Mouse (Mus musculus): ENCODE measurements at regions not wholly inside any gene's neighbourhood (a gene's known extent, or its start where the extent isn't known, plus 50 kb on each side); places are given as distances from the start of the nearest gene placed in this dataset.

DNA sequence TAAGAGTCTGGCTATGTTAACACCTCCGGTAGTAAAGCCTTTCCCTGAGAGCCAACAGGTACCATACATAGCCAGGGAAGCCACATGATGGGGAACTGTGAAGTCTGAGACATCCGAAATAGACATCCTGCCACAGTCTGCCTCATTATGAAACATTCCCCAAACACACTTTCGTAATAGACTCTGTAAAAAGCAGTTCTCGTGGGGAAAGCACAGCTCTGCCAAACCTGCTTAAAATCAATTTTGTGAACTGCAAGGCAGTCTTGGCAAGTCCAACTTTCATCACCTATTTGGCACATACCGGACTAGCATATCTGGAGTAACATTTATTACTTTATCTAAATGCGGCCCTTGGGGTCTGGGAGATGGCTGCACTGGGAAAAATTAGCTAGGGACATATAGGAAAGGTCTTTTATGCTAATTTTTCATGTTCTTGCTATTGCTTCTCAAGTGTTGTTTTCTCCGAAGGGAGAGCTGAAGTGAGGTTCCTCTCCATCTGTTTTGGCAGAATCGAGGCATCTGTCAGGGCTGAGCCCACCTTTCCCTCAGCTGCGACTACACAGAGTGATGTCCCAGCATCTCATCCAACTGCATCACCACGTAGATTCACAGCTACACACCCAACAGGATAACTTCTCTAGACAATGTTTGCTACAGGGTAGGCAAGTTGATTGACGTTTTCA is 86.8 kb upstream of the Phactr1 start:
- DNase-seq, result no peak

DNA sequence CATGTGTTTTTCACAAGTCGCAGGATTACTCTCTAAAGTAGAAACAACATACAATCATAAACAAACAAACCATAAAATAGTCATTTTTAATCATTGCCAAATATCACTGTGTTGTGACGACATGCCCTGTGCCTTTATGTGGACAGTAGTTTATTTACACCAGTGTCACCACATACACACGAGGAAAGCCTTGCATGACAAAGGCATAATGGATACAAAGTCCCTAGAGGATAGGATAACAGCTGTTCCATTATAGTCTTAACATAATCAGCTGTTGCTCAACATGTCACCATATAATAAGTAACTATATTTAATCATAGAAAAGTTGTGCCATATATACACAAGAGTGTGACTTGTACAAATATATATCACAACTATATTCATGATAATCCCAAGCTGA is 85.2 kb upstream of the Phactr1 start:
- DNase-seq, result no peak

DNA sequence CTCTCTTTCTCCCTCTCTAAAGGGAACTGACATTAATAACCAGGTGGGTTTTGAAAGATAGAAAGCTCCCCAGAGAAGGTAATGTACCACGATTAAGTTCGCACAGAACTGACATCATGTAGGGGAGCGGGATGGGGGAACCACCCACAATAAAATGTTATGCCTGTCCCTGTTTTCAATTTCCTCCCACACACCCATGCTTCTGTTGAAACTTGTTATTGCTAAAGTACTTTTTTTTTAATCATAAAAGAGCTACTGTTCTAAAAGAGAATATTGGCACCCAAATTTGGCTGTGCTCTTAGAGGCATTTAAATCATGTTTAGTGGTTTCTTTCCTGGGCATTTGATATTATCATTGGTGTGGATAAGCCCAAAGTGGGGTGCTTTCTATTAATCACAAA is 82.6 kb upstream of the Phactr1 start:
- DNase-seq, result no peak

DNA sequence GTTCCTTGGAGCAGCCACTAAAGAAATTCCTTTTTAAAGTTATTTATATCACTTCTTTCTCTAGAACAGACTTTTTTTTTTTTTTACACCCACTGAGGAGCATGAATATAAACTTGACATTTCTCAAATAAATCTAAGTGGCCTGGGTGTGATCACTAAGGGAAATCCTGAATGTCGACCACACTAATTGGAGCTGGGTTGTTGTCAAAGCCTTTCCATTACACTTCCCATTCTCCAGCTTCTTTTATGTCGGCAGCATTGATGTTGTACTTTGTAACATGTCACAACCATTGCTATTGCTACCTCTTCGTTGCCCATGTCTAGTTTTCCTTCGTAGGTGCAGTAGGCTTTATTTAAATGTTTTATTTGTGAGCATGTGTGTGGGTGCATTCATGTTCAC is 77.1 kb upstream of the Phactr1 start:
- DNase-seq, result no peak

DNA sequence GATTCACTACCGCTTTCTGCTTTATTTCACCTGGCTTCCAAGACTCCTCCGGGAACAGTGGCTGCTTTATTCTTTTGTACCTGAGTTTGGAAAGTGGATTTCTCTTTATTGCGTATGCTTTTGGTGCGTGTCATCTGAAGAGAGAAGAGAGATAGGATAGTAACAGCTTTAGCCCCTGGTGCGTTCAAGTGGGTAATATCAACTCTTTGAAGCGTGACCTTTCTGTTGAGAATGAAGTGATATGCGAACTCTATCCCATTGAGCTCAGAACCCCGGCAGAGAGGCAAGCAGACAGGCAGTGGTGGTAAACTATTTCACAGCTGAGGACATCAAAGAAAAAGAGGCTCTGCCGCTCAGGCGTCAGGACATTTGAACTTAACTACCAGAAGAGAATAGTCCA is 72.7 kb upstream of the Phactr1 start:
- DNase-seq, result no peak

DNA sequence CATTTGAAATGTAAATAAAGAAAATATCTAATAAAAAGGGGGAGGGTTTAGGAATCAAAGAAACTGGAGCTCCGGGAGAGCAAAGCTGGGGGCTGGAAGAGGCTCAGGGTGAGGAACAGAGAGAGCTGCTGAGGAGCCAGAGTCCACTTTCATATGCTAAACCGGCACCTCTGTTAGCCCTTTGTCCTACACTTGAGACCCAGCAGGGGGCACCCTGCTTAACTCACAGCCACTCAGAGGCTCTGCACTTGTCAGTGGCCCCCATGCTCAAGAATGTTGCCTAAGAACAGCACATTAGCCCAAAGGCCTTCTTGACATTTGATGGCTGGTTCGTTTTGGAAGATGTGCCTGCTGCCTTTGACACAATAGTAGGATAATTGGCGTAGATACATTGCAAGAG is 71.5 kb upstream of the Phactr1 start:
- DNase-seq, result peak; percentile 64

DNA sequence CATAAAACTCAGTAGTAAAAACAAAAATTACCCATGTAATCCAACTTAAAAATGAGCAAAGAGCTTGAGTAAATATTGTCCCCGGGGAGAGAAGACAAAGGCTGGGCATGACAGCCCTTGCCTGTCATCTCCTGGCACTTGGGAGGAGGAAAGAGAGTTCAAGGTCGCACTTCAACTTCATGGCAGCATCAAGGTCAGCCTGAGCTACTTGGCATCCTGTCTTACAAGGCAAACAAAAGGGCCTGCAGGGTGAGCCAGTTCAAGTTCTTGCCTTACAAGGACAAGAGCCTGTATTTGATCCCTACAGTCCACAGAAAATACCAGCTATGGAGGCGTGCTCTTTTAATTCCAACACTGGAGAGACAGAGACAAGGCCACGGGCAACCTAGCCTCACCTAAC is 67.1 kb upstream of the Phactr1 start:
- no peak for DNase-seq

DNA sequence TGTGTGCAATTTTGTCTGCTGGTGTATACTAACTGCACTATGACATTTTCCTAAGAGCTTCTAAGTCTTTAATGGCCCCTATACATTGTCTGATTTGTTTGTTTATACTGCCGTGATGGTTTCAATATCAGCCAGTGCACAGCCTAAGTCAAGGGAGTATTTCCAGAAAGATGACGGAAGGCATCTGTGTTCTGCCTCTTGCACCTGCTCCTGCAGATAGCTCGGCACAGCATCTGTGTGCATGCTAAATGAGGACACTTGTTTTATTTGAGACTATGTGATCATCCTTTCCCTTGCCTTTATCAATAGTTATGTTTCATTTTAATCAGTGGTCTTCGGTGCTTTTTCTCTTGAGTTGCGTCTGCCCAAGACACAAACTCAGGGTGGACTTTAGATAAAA is 64.6 kb upstream of the Phactr1 start:
- no peak for DNase-seq

DNA sequence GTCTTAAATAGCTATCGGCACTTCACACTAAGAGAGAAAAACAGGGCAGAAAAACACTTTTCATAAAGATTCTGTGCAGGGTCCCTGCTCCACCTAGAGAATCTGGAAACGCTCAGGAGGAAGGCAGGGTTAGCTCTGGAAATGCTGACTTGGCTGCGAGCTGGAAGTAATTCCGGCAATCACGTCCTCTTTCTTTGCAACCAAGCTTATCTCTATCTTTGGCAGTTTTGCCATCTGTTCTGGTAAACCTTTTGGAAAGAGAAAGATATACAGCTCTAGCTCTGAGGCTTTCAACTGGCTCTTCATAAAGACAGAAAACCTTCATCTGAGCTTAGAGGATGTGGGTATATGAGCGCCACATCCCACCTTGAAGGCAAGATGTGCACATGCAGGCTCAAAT is 63.2 kb upstream of the Phactr1 start:
- no peak for DNase-seq

DNA sequence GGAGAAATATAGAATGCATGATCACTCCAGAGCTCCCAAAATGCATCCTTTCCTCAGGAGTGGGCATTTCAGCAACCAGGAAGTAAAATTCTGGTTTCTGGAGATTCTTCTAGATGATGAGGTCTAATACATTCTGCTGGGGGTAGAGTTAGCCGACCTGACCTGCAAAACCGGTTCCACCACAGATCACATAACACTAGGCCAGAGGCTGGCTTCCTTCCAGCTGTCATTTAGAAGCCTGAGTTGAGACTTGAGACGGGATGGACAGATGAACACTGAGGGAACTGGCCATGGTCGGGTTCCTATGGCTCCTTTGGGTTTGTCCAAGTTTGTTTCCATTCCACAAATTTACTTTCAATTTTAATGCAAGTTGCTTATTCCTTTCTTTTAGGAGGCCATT is 62.6 kb upstream of the Phactr1 start:
- no peak for DNase-seq

DNA sequence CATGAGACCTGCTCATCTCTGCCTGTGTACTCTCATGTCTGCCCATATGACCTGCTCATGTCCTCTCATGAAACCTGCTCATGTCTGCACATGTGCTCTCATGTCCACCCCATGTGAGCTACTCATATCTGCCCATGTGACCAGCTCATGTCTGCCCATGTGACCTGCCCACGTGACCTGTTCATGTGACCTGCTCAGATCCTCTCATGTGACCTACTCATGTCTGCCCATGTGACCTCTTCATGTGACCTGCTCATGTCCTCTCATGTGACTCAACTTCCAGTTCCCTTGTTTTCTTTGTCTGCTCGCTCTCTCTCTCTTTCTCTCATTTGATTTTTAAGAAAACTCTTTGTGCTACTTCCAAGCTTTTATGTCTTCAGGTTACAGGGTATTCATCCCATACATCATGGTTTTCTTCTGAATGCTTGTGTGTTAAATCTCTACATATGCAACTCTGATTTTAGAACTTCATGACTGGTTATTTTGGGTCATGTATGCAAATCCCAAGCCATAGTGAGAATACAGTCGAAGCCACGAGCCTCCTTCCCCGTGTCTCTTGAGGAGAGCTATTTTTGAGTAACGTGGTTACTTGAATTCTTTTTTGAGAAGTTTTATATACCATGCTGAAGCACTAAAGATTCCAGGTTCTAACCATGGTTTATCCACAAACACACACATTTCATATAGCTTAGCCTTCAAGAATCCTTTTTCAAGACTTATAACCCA is 60.7 kb upstream of the Phactr1 start:
- DNase-seq, result no peak

DNA sequence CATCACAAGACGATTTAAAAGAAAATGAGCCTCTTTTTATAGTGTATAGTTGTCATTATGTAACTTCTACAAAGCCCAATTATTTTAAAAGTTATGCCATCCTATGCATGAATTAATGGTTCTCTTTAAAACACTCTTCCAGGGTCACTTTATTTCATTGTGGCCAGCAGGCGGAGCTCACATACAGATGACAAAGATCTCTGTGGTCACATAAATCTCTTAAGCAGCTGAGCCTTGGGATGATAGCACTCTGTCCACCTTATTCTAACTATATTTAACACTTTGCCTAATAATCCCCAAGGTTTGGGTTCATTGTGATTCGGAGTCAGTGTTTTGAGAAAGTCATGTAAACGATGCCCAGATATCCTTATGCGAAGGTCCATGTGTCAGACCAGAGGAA is 56.9 kb upstream of the Phactr1 start:
- peak; percentile 60 for DNase-seq

Data from embryo, embryonic 11 days (tissue).